Mouse (Mus musculus) CH12.LX (cell line): ENCODE data around the gene Pde8a. TPM values are rescaled to one million over a fixed set of nuclear protein-coding genes. Genes with fewer than 3 reads are reported as not detected.

Experiments used
- DNase-seq: peaks from one replicate; pipeline ENCODE4 v3.0.0-alpha.2; 2013; ENCODE audit errors: extremely low read depth
- H3K27ac ChIP-seq: 2 replicates; pipeline ENCODE4 v1.5.1; 2012; ENCODE audit warnings: low read depth, mild to moderate bottlenecking, control low read depth, moderate library complexity; ENCODE audit not compliant: insufficient read depth
- H3K27me3 ChIP-seq: replicated peaks from 2 replicates; pipeline ENCODE3; 2012; ENCODE audit warnings: inconsistent platforms
- H3K36me3 ChIP-seq, 2 experiments: replicated peaks in 1 of 2; 2 replicates each; pipeline versions ENCODE3 to v1.6.1; 2012; ENCODE audit warnings: inconsistent platforms in 1 of 2, low read length in 1 of 2, mild to moderate bottlenecking in 1 of 2, mixed read lengths in 1 of 2, moderate library complexity in 1 of 2; ENCODE audit not compliant: control insufficient read depth in 1 of 2, insufficient read depth in 1 of 2
- H3K4me1 ChIP-seq, 2 experiments: 2 replicates each; pipeline ENCODE4 v1.6.1; 2012; ENCODE audit warnings: inconsistent platforms in 1 of 2, moderate library complexity in 1 of 2; ENCODE audit not compliant: insufficient read depth in 2 of 2, control insufficient read depth in 1 of 2
- H3K4me2 ChIP-seq: 2 replicates; pipeline ENCODE4 v1.6.1; 2012; ENCODE audit warnings: low read depth, mild to moderate bottlenecking, control low read depth; ENCODE audit not compliant: poor library complexity, insufficient read depth, severe bottlenecking
- H3K4me3 ChIP-seq, 3 experiments: fragments of 150-350 bp in 1 of 3; sonication (generic) in 1 of 3; replicated peaks in 1 of 3; 2 replicates each; pipeline versions ENCODE3 to v1.5.1; 2011 to 2012; ENCODE audit warnings: low read depth in 2 of 3, low read length in 2 of 3, mild to moderate bottlenecking in 2 of 3, moderate library complexity in 2 of 3, control low read depth in 1 of 3, improper control_type of control experiment in 1 of 3, inconsistent platforms in 1 of 3, mixed read lengths in 1 of 3; ENCODE audit not compliant: poor library complexity in 1 of 3
- H3K79me2 ChIP-seq: replicated peaks from 2 replicates; pipeline ENCODE4 v1.6.1; 2012; ENCODE audit warnings: mild to moderate bottlenecking, moderate library complexity; ENCODE audit not compliant: control insufficient read depth, poor library complexity, insufficient read depth, severe bottlenecking; ENCODE audit errors: extremely low read depth
- H3K9ac ChIP-seq: 2 replicates; pipeline ENCODE4 v1.6.1; 2012; ENCODE audit warnings: low read depth, mild to moderate bottlenecking, control low read depth, moderate library complexity; ENCODE audit not compliant: insufficient read depth
- H3K9me3 ChIP-seq: replicated peaks from 2 replicates; pipeline ENCODE3; 2012; ENCODE audit warnings: low read length, inconsistent platforms, mixed read lengths
- CHD1 ChIP-seq: IDR thresholded peaks from 2 replicates; pipeline ENCODE4 v1.6.1; 2012; ENCODE audit warnings: low read depth, low read length, improper control_type of control experiment, inconsistent platforms
- CHD2 ChIP-seq: IDR thresholded peaks from 2 replicates; pipeline ENCODE4 v1.6.1; 2011; ENCODE audit warnings: low read length, improper control_type of control experiment
- CTCF ChIP-seq, 2 experiments: IDR thresholded peaks in 1 of 2; conservative IDR thresholded peaks in 1 of 2; 2 replicates each; pipeline ENCODE4 v1.5.1; 2011 to 2012; ENCODE audit warnings: low read depth in 2 of 2, low read length in 2 of 2, improper control_type of control experiment in 1 of 2, inconsistent platforms in 1 of 2, mild to moderate bottlenecking in 1 of 2, moderate library complexity in 1 of 2
- E2F4 ChIP-seq: IDR thresholded peaks from 2 replicates; pipeline ENCODE4 v1.6.1; 2011; ENCODE audit warnings: low read depth, low read length, improper control_type of control experiment; ENCODE audit not compliant: insufficient replicate concordance
- ELF1 ChIP-seq: IDR thresholded peaks from 2 replicates; pipeline ENCODE4 v1.6.1; 2014; ENCODE audit warnings: low read depth, mild to moderate bottlenecking, inconsistent platforms, low read length, improper control_type of control experiment
- ETS1 ChIP-seq: conservative IDR thresholded peaks from 2 replicates; pipeline ENCODE4 v1.6.1; 2012; ENCODE audit warnings: low read depth, mild to moderate bottlenecking, inconsistent platforms, low read length, improper control_type of control experiment, moderate library complexity
- GABPA ChIP-seq: IDR thresholded peaks from 2 replicates; pipeline ENCODE4 v1.6.1; 2012; ENCODE audit warnings: low read depth, low read length, improper control_type of control experiment, inconsistent platforms; ENCODE audit not compliant: insufficient replicate concordance
- HCFC1 ChIP-seq: IDR thresholded peaks from 2 replicates; pipeline ENCODE4 v1.6.1; 2012; ENCODE audit warnings: low read depth, mild to moderate bottlenecking, inconsistent platforms, low read length, improper control_type of control experiment
- JUN ChIP-seq: IDR thresholded peaks from 2 replicates; pipeline ENCODE4 v1.6.1; 2011; ENCODE audit warnings: low read depth, mild to moderate bottlenecking, low read length, improper control_type of control experiment, moderate library complexity; ENCODE audit not compliant: insufficient read depth
- JUND ChIP-seq: conservative IDR thresholded peaks from 2 replicates; pipeline ENCODE4 v1.6.1; 2011; ENCODE audit warnings: low read depth, low read length, improper control_type of control experiment
- MAX ChIP-seq: IDR thresholded peaks from 2 replicates; pipeline ENCODE4 v1.6.1; 2011; ENCODE audit warnings: low read length, improper control_type of control experiment
- MEF2A ChIP-seq: IDR thresholded peaks from 2 replicates; pipeline ENCODE4 v1.6.1; 2014; ENCODE audit warnings: low read depth, mild to moderate bottlenecking, inconsistent platforms, low read length, improper control_type of control experiment, borderline replicate concordance
- MXI1 ChIP-seq: IDR thresholded peaks from 2 replicates; pipeline ENCODE4 v1.6.1; 2011; ENCODE audit warnings: mild to moderate bottlenecking, low read depth, low read length, improper control_type of control experiment
- NELFE ChIP-seq: IDR thresholded peaks from 2 replicates; pipeline ENCODE4 v1.6.1; 2011; ENCODE audit warnings: low read depth, low read length, improper control_type of control experiment
- NRF1 ChIP-seq: IDR thresholded peaks from 2 replicates; pipeline ENCODE4 v1.6.1; 2014; ENCODE audit warnings: low read depth, mild to moderate bottlenecking, inconsistent platforms, low read length, improper control_type of control experiment, moderate library complexity
- POLR2A ChIP-seq: IDR thresholded peaks from 2 replicates; pipeline ENCODE4 v1.6.1; 2011; ENCODE audit warnings: low read depth, mild to moderate bottlenecking, improper control_type of control experiment, low read length
- RAD21 ChIP-seq: IDR thresholded peaks from 2 replicates; pipeline ENCODE4 v1.6.1; 2011; ENCODE audit warnings: low read depth, mild to moderate bottlenecking, low read length, improper control_type of control experiment, moderate library complexity
- SIN3A ChIP-seq: IDR thresholded peaks from 2 replicates; pipeline ENCODE4 v1.6.1; 2012; ENCODE audit warnings: low read length, improper control_type of control experiment, inconsistent platforms
- SMC3 ChIP-seq: IDR thresholded peaks from 2 replicates; pipeline ENCODE4 v1.6.1; 2011; ENCODE audit warnings: low read depth, low read length, improper control_type of control experiment
- USF1 ChIP-seq: IDR thresholded peaks from 2 replicates; pipeline ENCODE4 v1.6.1; 2014; ENCODE audit warnings: low read depth, mild to moderate bottlenecking, inconsistent platforms, low read length, improper control_type of control experiment
- USF2 ChIP-seq: conservative IDR thresholded peaks from 2 replicates; pipeline ENCODE4 v1.6.1; 2011; ENCODE audit warnings: low read depth, low read length, improper control_type of control experiment
- ZKSCAN1 ChIP-seq: IDR thresholded peaks from 2 replicates; pipeline ENCODE4 v1.6.1; 2012; ENCODE audit warnings: low read depth, inconsistent platforms, low read length, improper control_type of control experiment, borderline replicate concordance
- ZMIZ1 ChIP-seq: IDR thresholded peaks from 2 replicates; pipeline ENCODE4 v1.6.1; 2012; ENCODE audit warnings: low read depth, mild to moderate bottlenecking, inconsistent platforms, low read length, improper control_type of control experiment
- dilution Hi-C: fragments of 300-500 bp; cut with MboI; formaldehyde crosslinking; loops from 2 replicates; pipeline ENCODE4 v1.14.3; 2020; ENCODE audit warnings: low sequenced_read_pairs; ENCODE audit not compliant: extremely low pct_unique_long_range_greater_than_20kb, extremely low pct_ligation_motif_present
- in situ Hi-C: fragments of 300-500 bp; cut with MboI; formaldehyde crosslinking; loops from 3 replicates; pipeline ENCODE4 v1.14.3; 2019; ENCODE audit warnings: low sequenced_read_pairs, low pct_ligation_motif_present, low pct_unique_long_range_greater_than_20kb, mixed read lengths
- polyA plus RNA-seq: library from polyadenylated mRNA; unstranded; fragments of >175 nt; gene quantifications from 2 replicates; pipeline ENCODE4 v1.2.1, GENCODE M21; 2012; ENCODE audit warnings: low read depth; ENCODE audit not compliant: insufficient read length
- total RNA-seq, 2 experiments: library from RNA; depleted of rRNA; stranded (reverse); fragments of 300-350 nt in 1 of 2; fragments of >200 nt in 1 of 2; gene quantifications; 2 replicates each; pipeline ENCODE4 v1.2.3; 2012 to 2014

Gene Pde8a
- total and polyA plus RNA-seq, 3 experiments, result 8.3 to 22.7 (median 9.1) TPM

DNA sequence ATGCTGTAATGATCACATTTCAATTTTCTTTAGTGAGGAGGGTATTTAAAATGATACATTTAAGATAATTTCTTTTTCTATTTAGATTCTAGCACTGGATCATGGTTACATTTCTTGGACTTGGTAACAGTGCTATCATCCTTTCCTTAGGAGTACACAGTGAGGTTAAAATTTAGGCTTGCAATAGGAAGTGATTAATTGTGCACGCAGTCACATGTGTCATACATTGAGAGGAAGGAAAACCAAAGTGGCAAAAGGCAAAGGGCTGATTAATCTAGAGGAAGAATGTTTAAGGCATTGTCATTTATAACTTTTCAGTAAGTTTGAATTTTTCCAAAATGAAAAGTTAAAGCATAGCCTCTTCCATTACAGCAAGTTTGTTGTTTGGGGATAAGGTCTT is 67.8 kb downstream of the Pde8a start:
- H3K27ac ChIP-seq, result no peak overlapping the region
- H3K4me1 ChIP-seq, result peaks cover 5 to 39% of the 10 kb centered on the region in 2 experiments
- H3K4me3 ChIP-seq, result no peak overlapping the region
- dilution Hi-C loops (no loop called here), in situ Hi-C loops (no loop called here)
- DNase-seq, result no peak
- H3K79me2 ChIP-seq, result 0 out of 2 replicates have a peak, but pooled peaks cover 2% of the 10 kb centered on the region
- H3K27me3 ChIP-seq, result no peaks in the 10 kb centered on the region
- H3K9me3 ChIP-seq, result no peaks in the 10 kb centered on the region
- TF ChIP-seq USF1 (no peak), MAX (no peak), MXI1 (no peak), ELF1 (no peak), E2F4 (no peak), SMC3 (no peak), JUN (no peak), POLR2A (no peak), ZKSCAN1 (no peak), CHD1 (no peak), HCFC1 (no peak), NRF1 (no peak), ETS1 (no peak), JUND (no peak)
- H3K36me3 ChIP-seq, result peaks cover 10 to 32% of the 10 kb centered on the region in 2 experiments
- no peak overlapping the region for H3K4me2 ChIP-seq
- no peak overlapping the region for H3K9ac ChIP-seq

DNA sequence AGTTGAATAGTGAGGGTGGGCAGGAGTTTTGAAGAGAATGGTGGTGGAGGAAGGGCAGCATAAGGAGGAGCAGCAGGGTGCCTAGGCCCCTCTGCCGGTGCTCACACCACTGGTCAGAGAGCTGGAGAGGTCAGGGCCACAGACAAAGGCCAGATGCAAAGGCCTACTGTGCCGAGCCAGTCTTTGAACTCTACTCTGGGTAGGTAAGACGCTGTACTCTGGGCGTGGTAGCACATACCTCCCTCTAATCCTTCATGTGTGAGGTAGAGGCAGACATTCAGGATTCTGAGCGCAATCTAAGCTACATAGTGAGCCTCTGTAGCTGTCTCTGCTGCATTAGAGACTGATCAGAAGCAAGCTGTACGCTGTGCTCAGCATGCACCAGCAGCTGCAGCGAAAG is 73.1 kb downstream of the Pde8a start:
- no peak for DNase-seq
- no peak overlapping the region for H3K9ac ChIP-seq
- H3K79me2 ChIP-seq, result no peaks in the 10 kb centered on the region
- in situ Hi-C loops, result no loop called here
- H3K36me3 ChIP-seq, result peaks cover 26 to 71% of the 10 kb centered on the region in 2 experiments
- no peak for TF ChIP-seq NELFE
- TF ChIP-seq MEF2A, result no peak
- no peak for TF ChIP-seq RAD21
- no peak for TF ChIP-seq SIN3A
- TF ChIP-seq CTCF (conservative IDR thresholded peaks at IDR 0.05 in 1 of 2, IDR thresholded peaks at IDR 0.05 in 1 of 2; ENCODE audit: low read depth in 2 of 2, low read length in 2 of 2), result no peak
- no peak for TF ChIP-seq GABPA
- no peak for TF ChIP-seq CHD2
- TF ChIP-seq USF2, result no peak
- TF ChIP-seq ZMIZ1, result no peak
- TF ChIP-seq ELF1, result no peak
- TF ChIP-seq, all 38 proteins: peak for 0
- no peak overlapping the region for H3K4me2 ChIP-seq
- no peak overlapping the region for H3K27ac ChIP-seq
- H3K4me1 ChIP-seq, result peaks cover 0 to 12% of the 10 kb centered on the region in 2 experiments; a peak in 3 of 4 replicates
- no peak overlapping the region for H3K4me3 ChIP-seq
- no peaks in the 10 kb centered on the region for H3K9me3 ChIP-seq
- H3K27me3 ChIP-seq, result no peaks in the 10 kb centered on the region
- dilution Hi-C loops, result no loop called here
